Mouse (Mus musculus) embryonic facial prominence, embryonic 11.5 days (tissue): ENCODE data around the gene Blnk. TPM values are rescaled to one million over a fixed set of nuclear protein-coding genes. Genes with fewer than 3 reads are reported as not detected.
A peak's percentile ranks its signal among the peaks of the same experiment; 100 is the strongest.

Experiments used
- ATAC-seq: fragments of 200-750 bp; cut with Nextera tagmentation; replicated peaks from 2 replicates; pipeline ENCODE4 v1.8.0; 2017; ENCODE audit warnings: low read depth; ENCODE audit not compliant: insufficient number of reproducible peaks, low FRiP score, low TSS enrichment
- DNase-seq: peaks from one replicate; pipeline ENCODE4 v3.0.0-alpha.2; 2015; ENCODE audit warnings: low spot score
- H3K27ac ChIP-seq: fragments of 300-500 bp; sonication (generic); replicated peaks from 2 replicates; pipeline ENCODE4 v1.5.1; 2014; ENCODE audit warnings: mild to moderate bottlenecking, low read depth, low read length, control low read depth
- H3K27me3 ChIP-seq: fragments of 300-500 bp; sonication (generic); 2 replicates; pipeline ENCODE4 v1.6.1; 2014; ENCODE audit warnings: mild to moderate bottlenecking, low read length, moderate library complexity, mixed read lengths; ENCODE audit not compliant: control insufficient read depth, insufficient read depth
- H3K36me3 ChIP-seq: fragments of 300-500 bp; sonication (generic); replicated peaks from 2 replicates; pipeline ENCODE4 v1.6.1; 2014; ENCODE audit warnings: low read depth, mild to moderate bottlenecking, low read length, moderate library complexity, mixed read lengths; ENCODE audit not compliant: control insufficient read depth, insufficient read depth
- H3K4me1 ChIP-seq: fragments of 300-500 bp; sonication (generic); 2 replicates; pipeline ENCODE4 v1.6.1; 2014; ENCODE audit warnings: low read length, mixed read lengths; ENCODE audit not compliant: control insufficient read depth, insufficient read depth
- H3K4me2 ChIP-seq: fragments of 300-500 bp; sonication (generic); 2 replicates; pipeline ENCODE4 v1.6.1; 2014; ENCODE audit warnings: low read depth, mild to moderate bottlenecking, control low read depth, low read length, moderate library complexity
- H3K4me3 ChIP-seq: fragments of 300-500 bp; sonication (generic); 2 replicates; pipeline ENCODE4 v1.5.1; 2014; ENCODE audit warnings: low read depth, low read length, control low read depth
- H3K9ac ChIP-seq: fragments of 300-500 bp; sonication (generic); replicated peaks from 2 replicates; pipeline ENCODE4 v1.6.1; 2014; ENCODE audit warnings: mild to moderate bottlenecking, control low read depth, low read length
- H3K9me3 ChIP-seq: fragments of 300-500 bp; sonication (generic); replicated peaks from 2 replicates; pipeline ENCODE4 v1.6.1; 2016; ENCODE audit warnings: mild to moderate bottlenecking, low read length, inconsistent platforms, mixed read lengths; ENCODE audit not compliant: control insufficient read depth
- WGBS: fragments of 180-500 bp; shearing (Covaris S2); extraction: QIAGEN DNeasy Blood & Tissue Kit; methylation state at CpG from one replicate; pipeline ENCODE4 v1.1.7; 2014; 5-methylcytosine and 5-hydroxymethylcytosine counted together
- polyA plus RNA-seq: library from polyadenylated mRNA; unstranded; fragments of >200 nt; fragmentation: Nextera tagmentation; extraction: Ambion mirVana; gene quantifications from 2 replicates; pipeline ENCODE4 v1.2.1, GENCODE M21; 2014

The Blnk gene
- 1.2 and 1.4 TPM in 2 replicates for polyA plus RNA-seq

- Histone ChIP-seq H3K4me3 (no peak within 1 kb of the TSS), H3K27me3 (no peaks in the 10 kb centered on the region), H3K4me2 (no peak within 1 kb of the TSS), H3K36me3 (no peaks in the 10 kb centered on the region), H3K4me1 (no peaks in the 10 kb centered on the region), H3K9me3 (no peaks in the 10 kb centered on the region), H3K27ac (no peak within 1 kb of the TSS), H3K9ac (no peak within 1 kb of the TSS)
- DNase-seq (peak; percentile 61), ATAC-seq (no peak)
- 43% methylated on average over 8 of the region's 8 CpGs for WGBS
Observed at GRCm38 (mm10) chr19:40994057-40994585, at the start of gene Blnk. Blnk (minus strand) TSS chr19:40994535.

- no peak overlapping the region for H3K4me2 ChIP-seq
- H3K4me3 ChIP-seq: no peak overlapping the region
- no peak overlapping the region for H3K27ac ChIP-seq
- 82% methylated on average over 7 of the region's 7 CpGs for WGBS
- no peaks in the 10 kb centered on the region for H3K27me3 ChIP-seq
- H3K9me3 ChIP-seq: no peaks in the 10 kb centered on the region
- DNase-seq: no peak
- H3K9ac ChIP-seq: no peak overlapping the region
- H3K36me3 ChIP-seq: no peaks in the 10 kb centered on the region
- no peaks in the 10 kb centered on the region for H3K4me1 ChIP-seq
- ATAC-seq: no peak
Observed at GRCm38 (mm10) chr19:41039110-41039509, 44.8 kb upstream of the Blnk start.

- no peak overlapping the region for H3K4me2 ChIP-seq
- WGBS: 78% methylated on average over 4 of the region's 4 CpGs
- H3K27me3 ChIP-seq: no peaks in the 10 kb centered on the region
- no peak overlapping the region for H3K4me3 ChIP-seq
- no peak overlapping the region for H3K9ac ChIP-seq
- ATAC-seq (no peak), DNase-seq (no peak)
- no peaks in the 10 kb centered on the region for H3K9me3 ChIP-seq
- no peak overlapping the region for H3K27ac ChIP-seq
- H3K4me1 ChIP-seq: no peaks in the 10 kb centered on the region
- H3K36me3 ChIP-seq: no peaks in the 10 kb centered on the region
Observed at GRCm38 (mm10) chr19:41035809-41036551, 41.6 kb upstream of the Blnk start.

GRCm38 (mm10) chr19:41031869-41032268, 37.5 kb upstream of the Blnk start:
- Histone ChIP-seq H3K27me3 (no peaks in the 10 kb centered on the region), H3K4me3 (no peak overlapping the region), H3K36me3 (no peaks in the 10 kb centered on the region), H3K4me1 (no peaks in the 10 kb centered on the region), H3K9ac (no peak overlapping the region), H3K4me2 (no peak overlapping the region), H3K9me3 (no peaks in the 10 kb centered on the region), H3K27ac (no peak overlapping the region)
- ATAC-seq (no peak), DNase-seq (no peak)
- WGBS: 82% methylated on average over 6 of the region's 6 CpGs

- Histone ChIP-seq H3K4me2 (no peak overlapping the region), H3K4me3 (no peak overlapping the region), H3K36me3 (no peaks in the 10 kb centered on the region), H3K9me3 (no peaks in the 10 kb centered on the region), H3K9ac (no peak overlapping the region), H3K27me3 (no peaks in the 10 kb centered on the region), H3K4me1 (no peaks in the 10 kb centered on the region), H3K27ac (no peak overlapping the region)
- DNase-seq: no peak
- WGBS: 85% methylated on average over 11 of the region's 11 CpGs
- ATAC-seq: no peak
Observed at GRCm38 (mm10) chr19:41031009-41031408, 36.7 kb upstream of the Blnk start.

GRCm38 (mm10) chr19:41030161-41030560, 35.8 kb upstream of the Blnk start:
- Histone ChIP-seq H3K9me3 (no peaks in the 10 kb centered on the region), H3K36me3 (no peaks in the 10 kb centered on the region), H3K4me2 (no peak overlapping the region), H3K4me3 (no peak overlapping the region), H3K27ac (no peak overlapping the region), H3K9ac (no peak overlapping the region), H3K27me3 (no peaks in the 10 kb centered on the region), H3K4me1 (no peaks in the 10 kb centered on the region)
- 65% methylated on average over 6 of the region's 6 CpGs for WGBS
- DNase-seq (no peak), ATAC-seq (no peak)

GRCm38 (mm10) chr19:41029219-41029618, 34.9 kb upstream of the Blnk start, which contains the start of gene Dntt:
Dntt (plus strand) TSS chr19:41029275.
- no peaks in the 10 kb centered on the region for H3K27me3 ChIP-seq
- H3K27ac ChIP-seq: no peak within 1 kb of the TSS
- H3K4me2 ChIP-seq: no peak within 1 kb of the TSS
- no peak within 1 kb of the TSS for H3K9ac ChIP-seq
- no peak for DNase-seq
- H3K4me3 ChIP-seq: no peak within 1 kb of the TSS
- no peaks in the 10 kb centered on the region for H3K9me3 ChIP-seq
- no peaks in the 10 kb centered on the region for H3K36me3 ChIP-seq
- no peaks in the 10 kb centered on the region for H3K4me1 ChIP-seq
- WGBS: 84% methylated on average over 6 of the region's 6 CpGs
- no peak for ATAC-seq

- H3K4me3 ChIP-seq: no peak overlapping the region
- H3K27me3 ChIP-seq: no peaks in the 10 kb centered on the region
- no peak for DNase-seq
- no peaks in the 10 kb centered on the region for H3K9me3 ChIP-seq
- WGBS: 92% methylated on average over 9 of the region's 9 CpGs
- H3K9ac ChIP-seq: no peak overlapping the region
- no peak overlapping the region for H3K27ac ChIP-seq
- H3K4me1 ChIP-seq: no peaks in the 10 kb centered on the region
- ATAC-seq: no peak
- H3K4me2 ChIP-seq: no peak overlapping the region
- H3K36me3 ChIP-seq: no peaks in the 10 kb centered on the region
Observed at GRCm38 (mm10) chr19:41027601-41028000, 33.3 kb upstream of the Blnk start.
